Mouse (Mus musculus) lung, embryonic 16.5 days (tissue): ENCODE data around the gene Bdh1. TPM values are rescaled to one million over a fixed set of nuclear protein-coding genes. Genes with fewer than 3 reads are reported as not detected.

ENCODE experiments used
- ATAC-seq: fragments of 200-750 bp; cut with Nextera tagmentation; 2 replicates; pipeline ENCODE4 v1.8.0; 2017; ENCODE audit warnings: low read depth, mild to moderate bottlenecking, moderate library complexity
- H3K27ac ChIP-seq: fragments of 300-500 bp; sonication (generic); 2 replicates; pipeline ENCODE4 v1.5.1; 2014; ENCODE audit warnings: mild to moderate bottlenecking, control low read depth, low read length
- H3K27me3 ChIP-seq: fragments of 300-500 bp; sonication (generic); 2 replicates; pipeline ENCODE4 v1.6.1; 2014; ENCODE audit warnings: low read depth, low read length, mixed read lengths; ENCODE audit not compliant: control insufficient read depth, insufficient read depth
- H3K36me3 ChIP-seq: fragments of 300-500 bp; sonication (generic); 2 replicates; pipeline ENCODE4 v1.6.1; 2014; ENCODE audit warnings: low read length; ENCODE audit not compliant: control insufficient read depth, insufficient read depth
- H3K4me1 ChIP-seq: fragments of 300-500 bp; sonication (generic); replicated peaks from 2 replicates; pipeline ENCODE4 v1.6.1; 2014; ENCODE audit warnings: low read length, mixed read lengths; ENCODE audit not compliant: control insufficient read depth, insufficient read depth
- H3K4me2 ChIP-seq: fragments of 300-500 bp; sonication (generic); 2 replicates; pipeline ENCODE4 v1.6.1; 2014; ENCODE audit warnings: low read depth, low read length, control low read depth
- H3K4me3 ChIP-seq: fragments of 300-500 bp; sonication (generic); 2 replicates; pipeline ENCODE4 v1.5.1; 2014; ENCODE audit warnings: mild to moderate bottlenecking, low read length, control low read depth
- H3K9ac ChIP-seq: fragments of 300-500 bp; sonication (generic); 2 replicates; pipeline ENCODE4 v1.6.1; 2014; ENCODE audit warnings: low read length, control low read depth
- H3K9me3 ChIP-seq: fragments of 300-500 bp; sonication (generic); 2 replicates; pipeline ENCODE4 v1.6.1; 2016; ENCODE audit warnings: low read length; ENCODE audit not compliant: control insufficient read depth
- WGBS: fragments of 180-500 bp; shearing (Covaris S2); extraction: QIAGEN DNeasy Blood & Tissue Kit; methylation state at CpG from one replicate; pipeline ENCODE4 v1.1.7; 2014; 5-methylcytosine and 5-hydroxymethylcytosine counted together
- polyA plus RNA-seq: library from polyadenylated mRNA; unstranded; fragments of >200 nt; fragmentation: Nextera tagmentation; extraction: Ambion mirVana; gene quantifications from 2 replicates; pipeline ENCODE4 v1.2.1, GENCODE M21; 2015

Bdh1 gene
- polyA plus RNA-seq, 1 experiment from 2014 or later, result 4.5 TPM

- 90% methylated on average over 7 of the region's 7 CpGs for WGBS
- no peaks in the 10 kb centered on the region for H3K27me3 ChIP-seq
- no peak overlapping the region for H3K27ac ChIP-seq
- no peak overlapping the region for H3K4me2 ChIP-seq
- no peaks in the 10 kb centered on the region for H3K9me3 ChIP-seq
- H3K4me3 ChIP-seq, result no peak overlapping the region
- no peaks in the 10 kb centered on the region for H3K36me3 ChIP-seq
- peaks cover 17% of the 10 kb centered on the region for H3K4me1 ChIP-seq
- H3K9ac ChIP-seq, result no peak overlapping the region
- no peak for ATAC-seq
These were observed 68.9 kb downstream of the Bdh1 start for GRCm38 (mm10) chr16:31490967-31491366.

GRCm38 (mm10) chr16:31492921-31493549 is 71.0 kb downstream of the Bdh1 start:
- H3K4me2 ChIP-seq, result peak overlapping the region; percentile 28
- whole genome bisulfite sequencing, result 16% methylated on average over 12 of the region's 12 CpGs
- no peak overlapping the region for H3K4me3 ChIP-seq
- H3K9me3 ChIP-seq, result no peaks in the 10 kb centered on the region
- peaks cover 17% of the 10 kb centered on the region for H3K4me1 ChIP-seq
- peak overlapping the region; percentile 64 for H3K27ac ChIP-seq
- H3K36me3 ChIP-seq, result no peaks in the 10 kb centered on the region
- H3K9ac ChIP-seq, result no peak overlapping the region; the same call in 1 of the 2 replicates
- no peaks in the 10 kb centered on the region for H3K27me3 ChIP-seq
- peak; percentile 22; the same call in 1 of the 2 replicates for ATAC-seq

GRCm38 (mm10) chr16:31493550-31493965 is 71.5 kb downstream of the Bdh1 start:
- Histone ChIP-seq H3K9me3 (no peaks in the 10 kb centered on the region), H3K9ac (no peak overlapping the region; the same call in 1 of the 2 replicates), H3K4me3 (no peak overlapping the region), H3K27ac (peak overlapping the region; percentile 64), H3K4me2 (peak overlapping the region; percentile 28), H3K4me1 (peaks cover 17% of the 10 kb centered on the region), H3K36me3 (no peaks in the 10 kb centered on the region), H3K27me3 (no peaks in the 10 kb centered on the region)
- ATAC-seq, result no peak
- 35% methylated on average over 6 of the region's 6 CpGs for WGBS

GRCm38 (mm10) chr16:31493991-31494390 is 71.9 kb downstream of the Bdh1 start:
- Histone ChIP-seq H3K4me1 (peaks cover 17% of the 10 kb centered on the region), H3K27ac (no peak overlapping the region), H3K36me3 (no peaks in the 10 kb centered on the region), H3K4me2 (no peak overlapping the region), H3K9me3 (no peaks in the 10 kb centered on the region), H3K4me3 (no peak overlapping the region), H3K27me3 (no peaks in the 10 kb centered on the region), H3K9ac (no peak overlapping the region)
- peak; percentile 66; the same call in 1 of the 2 replicates for ATAC-seq
- 36% methylated on average over 6 of the region's 6 CpGs for WGBS

DNA sequence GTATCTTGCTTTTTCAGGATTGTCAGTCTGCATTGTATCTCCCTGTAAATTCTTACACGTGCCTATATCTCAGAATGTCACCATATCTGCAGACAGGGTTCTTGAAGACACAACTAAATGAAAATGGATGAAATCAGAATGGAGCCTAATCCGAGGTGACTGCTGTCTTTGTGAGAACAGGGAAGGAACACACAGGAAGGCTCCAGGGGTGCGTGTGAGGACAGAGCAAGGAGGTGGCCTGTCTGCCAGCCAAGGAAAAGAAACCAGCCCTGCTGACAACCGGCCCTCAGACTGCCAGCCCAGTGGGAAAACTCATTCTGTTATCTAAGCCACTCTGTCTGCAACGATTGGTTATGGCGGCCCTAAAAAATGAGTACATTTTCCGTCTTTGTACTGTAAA is 73.3 kb downstream of the Bdh1 start:
- no peak overlapping the region for H3K27ac ChIP-seq
- H3K4me2 ChIP-seq, result no peak overlapping the region
- no peaks in the 10 kb centered on the region for H3K36me3 ChIP-seq
- no peaks in the 10 kb centered on the region for H3K27me3 ChIP-seq
- H3K4me3 ChIP-seq, result no peak overlapping the region
- H3K9me3 ChIP-seq, result no peaks in the 10 kb centered on the region
- H3K9ac ChIP-seq, result no peak overlapping the region
- WGBS, result 60% methylated on average over 7 of the region's 7 CpGs
- H3K4me1 ChIP-seq, result peaks cover 17% of the 10 kb centered on the region
- ATAC-seq, result no peak

- H3K27ac ChIP-seq, result no peak overlapping the region
- H3K4me3 ChIP-seq, result no peak overlapping the region
- no peak for ATAC-seq
- H3K27me3 ChIP-seq, result no peaks in the 10 kb centered on the region
- H3K4me1 ChIP-seq, result peaks cover 17% of the 10 kb centered on the region
- no peak overlapping the region for H3K4me2 ChIP-seq
- no peaks in the 10 kb centered on the region for H3K36me3 ChIP-seq
- no peak overlapping the region for H3K9ac ChIP-seq
- no peaks in the 10 kb centered on the region for H3K9me3 ChIP-seq
- WGBS, result 74% methylated on average over 9 of the region's 9 CpGs
These were observed 73.7 kb downstream of the Bdh1 start for GRCm38 (mm10) chr16:31495769-31496168.

GRCm38 (mm10) chr16:31498336-31498735 is 76.3 kb downstream of the Bdh1 start:
- no peak overlapping the region for H3K9ac ChIP-seq
- H3K27me3 ChIP-seq, result no peaks in the 10 kb centered on the region
- H3K27ac ChIP-seq, result no peak overlapping the region
- peaks cover 15% of the 10 kb centered on the region for H3K4me1 ChIP-seq
- no peak overlapping the region for H3K4me2 ChIP-seq
- H3K36me3 ChIP-seq, result no peaks in the 10 kb centered on the region
- no peak overlapping the region for H3K4me3 ChIP-seq
- no peak for ATAC-seq
- no peaks in the 10 kb centered on the region for H3K9me3 ChIP-seq
- 70% methylated on average over 4 of the region's 4 CpGs for WGBS

DNA sequence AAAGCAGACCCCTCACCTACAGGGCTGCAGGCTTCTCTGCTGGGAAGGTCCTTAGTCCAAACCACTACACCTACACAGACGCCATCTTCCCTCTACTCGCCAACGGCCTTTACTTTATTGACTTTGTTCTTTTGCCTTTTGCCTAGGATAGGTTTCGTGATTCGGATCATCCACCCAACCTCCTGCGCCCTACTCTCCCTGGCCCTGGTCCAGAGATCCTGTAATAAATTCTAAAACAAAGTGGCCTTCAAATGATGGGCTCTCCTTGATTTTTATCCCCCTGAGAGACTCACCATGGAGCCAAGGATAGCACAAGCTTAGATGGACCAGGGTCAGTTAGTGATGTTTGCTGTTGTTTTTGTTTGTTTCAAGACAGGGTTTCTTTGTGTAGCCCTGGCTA is 76.9 kb downstream of the Bdh1 start:
- Histone ChIP-seq H3K4me3 (no peak overlapping the region), H3K4me2 (no peak overlapping the region), H3K36me3 (no peaks in the 10 kb centered on the region), H3K4me1 (peaks cover 9% of the 10 kb centered on the region; the same call in 1 of the 2 replicates), H3K9ac (no peak overlapping the region), H3K27ac (no peak overlapping the region), H3K9me3 (no peaks in the 10 kb centered on the region), H3K27me3 (no peaks in the 10 kb centered on the region)
- 87% methylated on average over 6 of the region's 6 CpGs for WGBS
- no peak for ATAC-seq

DNA sequence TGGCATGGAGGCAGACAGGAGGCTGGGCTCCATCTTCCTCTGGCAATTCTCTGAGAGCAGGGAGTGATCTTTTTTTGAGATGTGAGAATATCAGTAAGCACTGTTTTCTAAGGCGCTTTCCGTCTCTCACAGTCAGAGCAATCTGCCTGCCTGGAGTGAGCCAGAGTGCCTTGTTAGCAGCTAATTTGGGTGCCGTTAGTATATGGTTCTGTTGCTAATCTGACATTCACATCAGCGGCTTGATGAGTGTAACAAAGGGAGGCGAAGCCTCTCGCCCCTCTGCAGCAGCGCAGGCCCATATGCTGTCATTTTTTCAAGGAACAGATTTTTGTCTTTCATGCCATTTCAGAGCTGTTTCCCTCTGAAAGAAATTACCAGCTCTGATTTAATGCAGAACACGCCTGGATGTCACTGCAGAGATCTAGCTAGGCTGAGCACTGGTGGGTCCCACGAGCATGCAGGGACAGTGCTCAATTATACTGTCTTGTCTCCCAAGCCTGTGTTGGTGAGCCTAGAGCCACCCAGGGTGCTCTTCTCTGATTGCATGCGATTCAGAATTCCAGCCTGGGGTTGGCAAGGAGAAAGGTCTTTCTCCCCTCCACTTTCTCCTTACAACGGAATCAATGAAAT is 77.7 kb downstream of the Bdh1 start:
- Histone ChIP-seq H3K36me3 (no peaks in the 10 kb centered on the region), H3K27ac (no peak overlapping the region), H3K4me2 (no peak overlapping the region), H3K4me1 (peaks cover 6% of the 10 kb centered on the region; the same call in 1 of the 2 replicates), H3K27me3 (no peaks in the 10 kb centered on the region), H3K9me3 (no peaks in the 10 kb centered on the region), H3K9ac (no peak overlapping the region), H3K4me3 (no peak overlapping the region)
- ATAC-seq, result no peak
- WGBS, result 75% methylated on average over 11 of the region's 11 CpGs
